In the genomic region with DNA sequence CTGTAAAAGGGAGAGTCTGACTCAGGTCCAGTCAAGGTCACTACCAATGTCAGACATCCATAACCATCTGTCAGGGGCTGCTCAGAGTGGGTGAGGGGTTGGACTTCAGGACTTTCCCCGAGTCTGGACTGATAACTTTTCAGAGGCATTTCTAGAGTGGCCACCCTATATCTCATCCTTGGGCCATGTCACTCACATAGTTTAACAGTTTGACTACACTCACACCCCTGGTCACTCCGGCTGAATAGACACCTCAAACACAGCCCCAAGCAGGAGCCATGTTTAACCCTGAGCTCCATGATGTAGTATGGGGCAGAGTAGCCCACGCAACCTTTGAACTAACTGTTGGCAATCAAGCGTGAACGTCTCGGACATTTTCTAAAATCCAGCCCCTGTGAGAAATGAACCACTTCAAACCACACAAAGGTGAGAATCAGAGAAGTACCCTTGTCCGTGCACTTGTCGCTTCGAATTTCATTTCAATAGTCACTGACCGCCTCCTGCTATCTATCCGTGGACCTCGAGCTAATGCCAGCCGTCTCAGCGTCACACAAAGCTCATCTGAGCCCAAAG, we compare ENCODE assay signal across 8 mouse cellular contexts. TPM values are rescaled to one million over a fixed set of nuclear protein-coding genes. Genes with fewer than 3 reads are reported as not detected.
DNase-seq lines count a peak whose midpoint lies in the region; ATAC-seq and TF ChIP-seq lines count a peak whose summit lies in the region.

No protein-coding gene starts in this region.

- H3K27ac ChIP-seq in lung, postnatal 0 days (ENCODE audit: low read length), result peak overlapping the region; percentile 54
- peak overlapping the region; percentile 93 for H3K27ac ChIP-seq in limb, embryonic 12.5 days
- peak overlapping the region; percentile 94 for H3K27ac ChIP-seq in stomach, embryonic 14.5 days (ENCODE audit: low read length)

- no peak for TF ChIP-seq EP300 in lung, postnatal 0 days (IDR thresholded peaks at IDR 0.05)

- peak overlapping the region; percentile 48 for H3K9ac ChIP-seq in lung, postnatal 0 days (replicated peaks; ENCODE audit: low read depth)
- H3K9ac ChIP-seq in limb, embryonic 12.5 days (replicated peaks), result peak overlapping the region; percentile 46
- peak overlapping the region; percentile 33; the same call in 1 of the 2 replicates for H3K9ac ChIP-seq in stomach, embryonic 14.5 days (replicated peaks; ENCODE audit: low read depth, low read length)

- H3K4me2 ChIP-seq in lung, postnatal 0 days (replicated peaks; ENCODE audit: low read depth, low read length), result peak overlapping the region; percentile 81
- H3K4me2 ChIP-seq in limb, embryonic 12.5 days, result peak overlapping the region; percentile 89
- H3K4me2 ChIP-seq in stomach, embryonic 14.5 days (replicated peaks; ENCODE audit: low read depth, low read length), result peak overlapping the region; percentile 91

- peak overlapping the region; percentile 68 for H3K4me3 ChIP-seq in lung, postnatal 0 days (ENCODE audit: low read depth, low read length)
- peak overlapping the region; percentile 80 for H3K4me3 ChIP-seq in limb, embryonic 12.5 days (replicated peaks)
- peak overlapping the region; percentile 70 for H3K4me3 ChIP-seq in stomach, embryonic 14.5 days (ENCODE audit: low read depth, low read length)

- no peak for ATAC-seq in lung, postnatal 0 days
- ATAC-seq in limb, embryonic 12.5 days (ENCODE audit: insufficient number of reproducible peaks, insufficient read depth, low FRiP score, low TSS enrichment, low read depth), result no peak
- ATAC-seq in stomach, embryonic 14.5 days (ENCODE audit: insufficient number of reproducible peaks, insufficient read depth, low FRiP score, low read depth), result no peak
- ATAC-seq in monocyte, adult 5-6 weeks (replicated peaks; ENCODE audit: insufficient number of reproducible peaks, low FRiP score, low TSS enrichment, poor library complexity, severe bottlenecking), result no peak

- TF ChIP-seq CTCF in lung, postnatal 0 days (IDR thresholded peaks at IDR 0.05), result no peak

- no peaks in the 10 kb centered on the region for H3K27me3 ChIP-seq in lung, postnatal 0 days (replicated peaks; ENCODE audit: insufficient read depth, low read length)
- H3K27me3 ChIP-seq in limb, embryonic 12.5 days, result no peaks in the 10 kb centered on the region
- no peaks in the 10 kb centered on the region for H3K27me3 ChIP-seq in stomach, embryonic 14.5 days (ENCODE audit: control insufficient read depth, insufficient read depth, low read length)

- no peaks in the 10 kb centered on the region for H3K36me3 ChIP-seq in lung, postnatal 0 days (ENCODE audit: insufficient read depth, low read length)
- H3K36me3 ChIP-seq in limb, embryonic 12.5 days, result peaks cover 17% of the 10 kb centered on the region
- H3K36me3 ChIP-seq in stomach, embryonic 14.5 days (ENCODE audit: control insufficient read depth, insufficient read depth, low read length), result peaks cover 13% of the 10 kb centered on the region

- 4% methylated on average over 14 of the region's 14 CpGs for WGBS in lung, postnatal 0 days
- WGBS in limb, embryonic 12.5 days, result 8% methylated on average over 14 of the region's 14 CpGs
- 5% methylated on average over 14 of the region's 14 CpGs for WGBS in stomach, embryonic 14.5 days

- H3K4me1 ChIP-seq in lung, postnatal 0 days (ENCODE audit: insufficient read depth, low read depth, low read length), result peaks cover 6% of the 10 kb centered on the region; the same call in 1 of the 2 replicates
- peaks cover 21% of the 10 kb centered on the region for H3K4me1 ChIP-seq in limb, embryonic 12.5 days (replicated peaks)
- H3K4me1 ChIP-seq in stomach, embryonic 14.5 days (ENCODE audit: control insufficient read depth, insufficient read depth, low read length), result peaks cover 9% of the 10 kb centered on the region; the same call in 1 of the 2 replicates

- DNase-seq in adrenal gland, adult (ENCODE audit: inconsistent age in 2 of 2, low spot score in 1 of 2), result peak; percentile 74 to 90
- no peak for DNase-seq in adrenal gland, postnatal 25 days
- DNase-seq in lung, postnatal 0 days (ENCODE audit: low spot score), result no peak
- no peak for DNase-seq in lung, postnatal 10 days
- no peak for DNase-seq in gastrocnemius, postnatal 10 days

- H3K9me3 ChIP-seq in lung, postnatal 0 days (ENCODE audit: low read length), result no peaks in the 10 kb centered on the region
- H3K9me3 ChIP-seq in limb, embryonic 12.5 days, result no peaks in the 10 kb centered on the region
- no peaks in the 10 kb centered on the region for H3K9me3 ChIP-seq in stomach, embryonic 14.5 days (ENCODE audit: control insufficient read depth, low read depth, low read length)

RNA-seq across cellular contexts. Expression of gene Mettl26, which starts 0.6 kb away (rescaled TPM):
- total RNA-seq in adrenal gland, postnatal 25 days (2021), result 116 and 144 TPM in 2 replicates
- polyA plus RNA-seq in lung, postnatal 0 days (2015; fragmentation: Nextera tagmentation; extraction: Ambion mirVana), result 48.7 and 50.7 TPM in 2 replicates
- 56.1 and 60.1 TPM in 2 replicates for polyA plus RNA-seq in limb, embryonic 12.5 days (2016; fragmentation: Nextera tagmentation; extraction: Ambion mirVana)
- polyA plus RNA-seq in stomach, embryonic 14.5 days (2014; fragmentation: Nextera tagmentation; extraction: Ambion mirVana), result 66.9 and 67.5 TPM in 2 replicates
- 10 to 100 TPM; 20.7 to 23.1 TPM for total RNA-seq in gastrocnemius, postnatal 10 days (2021)
- 1.3 to 10.0 TPM (median 7.0 TPM) in 3 replicates for total RNA-seq in monocyte, adult 5-6 weeks (2017)

RNA-seq across cellular contexts. Expression of gene Mcrip2, which starts 5.7 kb away (rescaled TPM):
- total RNA-seq in adrenal gland, postnatal 25 days (2021), result 479 and 493 TPM in 2 replicates
- 16.5 and 19.5 TPM in 2 replicates for polyA plus RNA-seq in lung, postnatal 0 days (2015; fragmentation: Nextera tagmentation; extraction: Ambion mirVana)
- 8.5 and 9.9 TPM in 2 replicates for polyA plus RNA-seq in limb, embryonic 12.5 days (2016; fragmentation: Nextera tagmentation; extraction: Ambion mirVana)
- polyA plus RNA-seq in stomach, embryonic 14.5 days (2014; fragmentation: Nextera tagmentation; extraction: Ambion mirVana), result 23.2 and 23.3 TPM in 2 replicates
- total RNA-seq in gastrocnemius, postnatal 10 days (2021), result 10 to 100 TPM; 57.9 to 61.8 TPM
- 1.1 to 5.7 TPM (median 1.6 TPM) in 3 replicates for total RNA-seq in monocyte, adult 5-6 weeks (2017)

RNA-seq across cellular contexts. Expression of gene Wfikkn1, which starts 6.4 kb away (rescaled TPM):
- total RNA-seq in adrenal gland, postnatal 25 days (2021), result 2.7 and 3.3 TPM in 2 replicates
- polyA plus RNA-seq in lung, postnatal 0 days (2015; fragmentation: Nextera tagmentation; extraction: Ambion mirVana), result 0.24 and 0.26 TPM in 2 replicates
- 0.45 and 0.54 TPM in 2 replicates for polyA plus RNA-seq in limb, embryonic 12.5 days (2016; fragmentation: Nextera tagmentation; extraction: Ambion mirVana)
- 0.52 and 0.65 TPM in 2 replicates for polyA plus RNA-seq in stomach, embryonic 14.5 days (2014; fragmentation: Nextera tagmentation; extraction: Ambion mirVana)
- 1 to 10 TPM in 1 of 2 experiments, under 1 TPM in 1; 0.78 to 1.1 TPM for total RNA-seq in gastrocnemius, postnatal 10 days (2021)
- 1.0 to 2.1 TPM (median 1.4 TPM) in 3 replicates for total RNA-seq in monocyte, adult 5-6 weeks (2017)

RNA-seq across cellular contexts. Expression of gene Wdr90, which starts 12.9 kb away (rescaled TPM):
- 26.7 and 28.0 TPM in 2 replicates for total RNA-seq in adrenal gland, postnatal 25 days (2021)
- polyA plus RNA-seq in lung, postnatal 0 days (2015; fragmentation: Nextera tagmentation; extraction: Ambion mirVana), result 5.6 and 5.8 TPM in 2 replicates
- 37.3 and 45.5 TPM in 2 replicates for polyA plus RNA-seq in limb, embryonic 12.5 days (2016; fragmentation: Nextera tagmentation; extraction: Ambion mirVana)
- 20.1 and 22.5 TPM in 2 replicates for polyA plus RNA-seq in stomach, embryonic 14.5 days (2014; fragmentation: Nextera tagmentation; extraction: Ambion mirVana)
- 1 to 10 TPM; 3.3 to 5.2 TPM for total RNA-seq in gastrocnemius, postnatal 10 days (2021)
- 2.9 to 7.7 TPM (median 3.4 TPM) in 3 replicates for total RNA-seq in monocyte, adult 5-6 weeks (2017)

RNA-seq across cellular contexts. Expression of gene Rhot2, which starts 29.6 kb away (rescaled TPM):
- total RNA-seq in adrenal gland, postnatal 25 days (2021), result 124 and 130 TPM in 2 replicates
- 9.9 and 10.3 TPM in 2 replicates for polyA plus RNA-seq in lung, postnatal 0 days (2015; fragmentation: Nextera tagmentation; extraction: Ambion mirVana)
- 23.6 and 26.9 TPM in 2 replicates for polyA plus RNA-seq in limb, embryonic 12.5 days (2016; fragmentation: Nextera tagmentation; extraction: Ambion mirVana)
- polyA plus RNA-seq in stomach, embryonic 14.5 days (2014; fragmentation: Nextera tagmentation; extraction: Ambion mirVana), result 11.2 and 13.6 TPM in 2 replicates
- 10 to 100 TPM; 36.8 TPM for total RNA-seq in gastrocnemius, postnatal 10 days (2021)
- 17.6 to 38.7 TPM (median 34.3 TPM) in 3 replicates for total RNA-seq in monocyte, adult 5-6 weeks (2017)

Comparison
In these comparisons a context has a peak if more than half of its experiments do, and no peak if none do; other contexts are left out.
1. DNase-seq: peak in adrenal gland, adult (2 of 2); none in adrenal gland, postnatal 25 days (single experiment), lung, postnatal 0 days (single experiment), lung, postnatal 10 days (single experiment) and gastrocnemius, postnatal 10 days (single experiment).
2. Peak in every context shown above with its lines, with median percentiles within 50 percentile points of each other: H3K27ac ChIP-seq, H3K4me2 ChIP-seq, H3K4me3 ChIP-seq and H3K9ac ChIP-seq.